27 mouse cellular contexts compared by ENCODE assay signal in genomic region chr4:59861871-59862270, GRCm38 (mm10). TPM values are rescaled to one million over a fixed set of nuclear protein-coding genes. Genes with fewer than 3 reads are reported as not detected.
DNase-seq lines count a peak whose midpoint lies in the region; ATAC-seq and TF ChIP-seq lines count a peak whose summit lies in the region.
"Had no signal": no experiment of that assay in that cellular context is flagged by ENCODE, and none has a peak within 500 bp of the region (broad histone marks: within the 10 kb centered on the region; RNA-seq: fewer than 3 reads in every experiment).

No protein-coding gene starts in this region.

- no peaks in the 10 kb centered on the region for H3K9me3 ChIP-seq in megakaryocyte, embryonic 14.5 days
- H3K9me3 ChIP-seq: embryonic facial prominence, embryonic 15.5 days; heart, embryonic 10.5 days; hindbrain, embryonic 10.5 days; liver, embryonic 12.5 days; midbrain, embryonic 12.5 days had no signal

- peak overlapping the region; percentile 73 for H3K27ac ChIP-seq in bone marrow macrophage, adult 2 months (ENCODE audit: insufficient read depth, low read depth, low read length)
- H3K27ac ChIP-seq in layer of hippocampus, adult 2 months = peak overlapping the region; percentile 85
- H3K27ac ChIP-seq: embryonic facial prominence, embryonic 15.5 days; heart, embryonic 10.5 days; hindbrain, embryonic 10.5 days; liver, embryonic 12.5 days; midbrain, embryonic 12.5 days had no signal

- peaks cover 94% of the 10 kb centered on the region for H3K4me1 ChIP-seq in megakaryocyte, embryonic 14.5 days
- H3K4me1 ChIP-seq in bone marrow macrophage, adult 2 months (ENCODE audit: control insufficient read depth, insufficient read depth, low read length) = peaks cover 59% of the 10 kb centered on the region

- ATAC-seq in frontal cortex, adult (ENCODE audit: low TSS enrichment) = peak; percentile 53
- no peak for ATAC-seq in megakaryocyte, adult 5-6 weeks (ENCODE audit: poor library complexity, severe bottlenecking)
- ATAC-seq: intestine, embryonic 16.5 days; liver, embryonic 12.5 days had no signal

- TF ChIP-seq POLR2A in bone marrow macrophage, adult 2 months (IDR thresholded peaks at IDR 0.05; ENCODE audit: borderline replicate concordance, low read depth, low read length) = no peak

- peaks cover 76% of the 10 kb centered on the region for H3K36me3 ChIP-seq in megakaryocyte, embryonic 14.5 days (replicated peaks; ENCODE audit: low read length)
- H3K36me3 ChIP-seq: embryonic facial prominence, embryonic 15.5 days had no signal

- TF ChIP-seq CTCF in bone marrow macrophage, adult 2 months (IDR thresholded peaks at IDR 0.05; ENCODE audit: low read depth, low read length) = no peak
- TF ChIP-seq CTCF in layer of hippocampus, adult 2 months (conservative IDR thresholded peaks at IDR 0.05) = no peak

- H3K27me3 ChIP-seq in megakaryocyte, embryonic 14.5 days (replicated peaks) = no peaks in the 10 kb centered on the region
- H3K27me3 ChIP-seq: embryonic facial prominence, embryonic 15.5 days; liver, embryonic 12.5 days; midbrain, embryonic 12.5 days had no signal

- DNase-seq in frontal cortex, postnatal 14 days (ENCODE audit: low spot score in 2 of 2) = no peak
- DNase-seq in layer of hippocampus, adult 2 months (ENCODE audit: low spot score in 2 of 2) = peak; percentile 65 to 67
- DNase-seq in embryo, embryonic 10 days (ENCODE audit: low spot score) = no peak
- no peak for DNase-seq in kidney, postnatal 10 days
- DNase-seq: B cell, adult 2 months; cerebellum, adult 9-11 months; lung, embryonic 14.5 days; lung, postnatal 4 days; thymus, postnatal 25 days had no signal

- peak overlapping the region; percentile 73 for H3K4me3 ChIP-seq in megakaryocyte, embryonic 14.5 days (replicated peaks)
- no peak overlapping the region for H3K4me3 ChIP-seq in bone marrow macrophage, adult 2 months (ENCODE audit: insufficient read depth, low read length)
- no peak overlapping the region for H3K4me3 ChIP-seq in layer of hippocampus, adult 2 months
- H3K4me3 ChIP-seq: embryonic facial prominence, embryonic 15.5 days; heart, embryonic 10.5 days; hindbrain, embryonic 10.5 days; left cerebral cortex, adult 2 months; liver, embryonic 12.5 days; midbrain, embryonic 12.5 days had no signal

RNA-seq across cellular contexts. Expression of gene Slc46a2, which starts 53.0 kb away (rescaled TPM):
- polyA plus RNA-seq in megakaryocyte, embryonic 14.5 days (2012; ENCODE audit: insufficient read depth, low replicate concordance) = not detected in 2 replicates
- total RNA-seq in megakaryocyte, adult 5-6 weeks (2015) = not detected in 2 replicates
- not detected in 2 replicates for total RNA-seq in megakaryocyte, adult 5-6 weeks (2017)
- 0.47 TPM in 1 of 2 replicates, not detected in the other for polyA plus RNA-seq in bone marrow macrophage, adult 2 months (2012; ENCODE audit: insufficient read depth, insufficient read length, missing spikeins)
- total RNA-seq in layer of hippocampus, adult 2 months (2021) = not detected
- total RNA-seq: adrenal gland, postnatal 4 days; gastrocnemius, adult 18-20 months; gastrocnemius, postnatal 4 days; left cerebral cortex, adult 2 months had no signal
- polyA plus RNA-seq: hindbrain, embryonic 10.5 days; intestine, embryonic 16.5 days; kidney, embryonic 14.5 days; large intestine, adult 2 months; limb, embryonic 11.5 days; liver, embryonic 12.5 days; midbrain, embryonic 12.5 days; small intestine, adult 2 months had no signal

RNA-seq across cellular contexts. Expression of gene Snx30, which starts 56.2 kb away (rescaled TPM):
- 12.1 and 19.2 TPM in 2 replicates for polyA plus RNA-seq in megakaryocyte, embryonic 14.5 days (2012; ENCODE audit: insufficient read depth, low replicate concordance)
- total RNA-seq in megakaryocyte, adult 5-6 weeks (2015) = 16.8 and 17.9 TPM in 2 replicates
- 28.2 and 29.7 TPM in 2 replicates for total RNA-seq in megakaryocyte, adult 5-6 weeks (2017)
- polyA plus RNA-seq in bone marrow macrophage, adult 2 months (2012; ENCODE audit: insufficient read depth, insufficient read length, missing spikeins) = 29.7 and 33.3 TPM in 2 replicates
- 10 to 100 TPM; 40.3 to 44.6 TPM for total RNA-seq in layer of hippocampus, adult 2 months (2021)

Comparison
In these comparisons a context has a peak if more than half of its experiments do, and no peak if none do; other contexts are left out.
1. DNase-seq: peak in layer of hippocampus, adult 2 months (2 of 2); none in frontal cortex, postnatal 14 days (0 of 2), embryo, embryonic 10 days (single experiment) and kidney, postnatal 10 days (single experiment).